Mouse (Mus musculus) inflammation-experienced regulatory T-cells, adult 6 months (primary cell): ENCODE measurements around the gene Fsip2. TPM values are rescaled to one million over a fixed set of nuclear protein-coding genes. Genes with fewer than 3 reads are reported as not detected.

Experiments used
- ATAC-seq: one replicate; pipeline ENCODE4 v1.8.0; 2017
- polyA plus RNA-seq, 3 experiments: library from polyadenylated mRNA; unstranded; fragments of 100-300 nt; shearing (Covaris generic); gene quantifications; one replicate each; pipeline ENCODE4 v1.2.1; 2017

The Fsip2 gene
- not detected for polyA plus RNA-seq

- ATAC-seq: no peak
These were observed at the start of gene Fsip2 for GRCm38 (mm10) chr2:82943472-82943871. TSS of gene Fsip2 (plus strand) at chr2:82943634.

GRCm38 (mm10) chr2:82963443-82963842, 20.0 kb downstream of the Fsip2 start:
- no peak for ATAC-seq

GRCm38 (mm10) chr2:83025853-83026252, 82.4 kb downstream of the Fsip2 start:
- ATAC-seq: no peak

- ATAC-seq: no peak
These were observed 109.7 kb downstream of the Fsip2 start for GRCm38 (mm10) chr2:83052914-83053690.
